Mouse (Mus musculus) left cerebral cortex, postnatal 14 days (tissue): ENCODE data around the gene Hexa. TPM values are rescaled to one million over a fixed set of nuclear protein-coding genes. Genes with fewer than 3 reads are reported as not detected.
A peak's percentile ranks its signal among the peaks of the same experiment; 100 is the strongest.

Experiments
- DNase-seq, 2 experiments: peaks; one replicate each; pipeline ENCODE4 v3.0.0; 2021 to 2022; ENCODE audit warnings: low spot score in 2 of 2, mixed read lengths in 1 of 2
- intact Hi-C: fragments of 180-260 bp; cut with DNase I; formaldehyde crosslinking; loops from one replicate; pipeline ENCODE4 v1.15.1; 2025
- long read RNA-seq, 2 experiments: library from polyadenylated mRNA; stranded (forward); transcript quantifications; one replicate each; pipeline ENCODE4 v2.0.0; 2021
- total RNA-seq, 2 experiments: library from RNA; stranded (reverse); gene quantifications; 2 replicates each; pipeline ENCODE4 v1.2.3; 2021

Gene Hexa
- 10 to 100 TPM; 40.1 to 43.3 TPM for total RNA-seq
- long read RNA-seq, experiment 1, transcript Hexa-201 (14 exons, 1,996 nt), result major isoform, 64 of 76 reads
- long read RNA-seq, experiment 1, partial matches to known transcripts, result 2 of 76 reads
- long read RNA-seq, experiment 1, other reads (novel, unspliced or antisense), result 10 of 76 reads
- long read RNA-seq, experiment 2, transcript Hexa-201 (14 exons, 1,996 nt), result major isoform, 63 of 77 reads
- long read RNA-seq, experiment 2, partial matches to known transcripts, result 2 of 77 reads
- long read RNA-seq, experiment 2, other reads (novel, unspliced or antisense), result 12 of 77 reads

GRCm38 (mm10) chr9:59539441-59540137 lies at the start of gene Hexa, which contains the start of gene Tmem202:
Gene Hexa, plus strand, starts transcription at chr9:59539540.
Gene Tmem202, minus strand, starts transcription at chr9:59539847.
- intact Hi-C loops, result no loop called here
- peak; percentile 76 to 82 for DNase-seq

GRCm38 (mm10) chr9:59508146-59508545 lies 31.2 kb upstream of the Hexa start:
- DNase-seq, result no peak

GRCm38 (mm10) chr9:59512381-59512780 lies 27.0 kb upstream of the Hexa start:
- DNase-seq, result no peak

More at GRCm38 (mm10) chr9:59508146-59508545, 31.2 kb upstream of the Hexa start:
- intact Hi-C loops, result no loop called here

DNA sequence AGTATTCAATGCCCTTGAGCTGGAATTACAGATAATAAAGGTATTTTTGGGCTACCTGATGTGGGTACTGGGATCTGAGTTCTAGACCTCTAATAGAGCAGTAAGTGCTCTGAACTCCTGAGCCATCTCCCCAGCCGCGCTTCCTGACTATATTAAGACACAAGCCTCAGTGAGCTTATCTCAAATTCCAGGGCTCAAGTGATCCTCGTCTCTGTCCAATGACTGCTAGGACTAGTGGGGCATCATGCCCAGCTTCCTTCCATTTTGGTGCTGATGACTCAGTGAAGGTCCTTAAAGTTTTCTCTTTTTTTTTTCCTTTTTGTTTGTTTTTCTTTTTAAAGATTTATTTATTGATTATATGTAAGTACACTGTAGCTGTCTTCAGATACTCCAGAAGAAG lies 24.3 kb upstream of the Hexa start:
- intact Hi-C loops, result no loop called here
- DNase-seq, result no peak

More at GRCm38 (mm10) chr9:59512381-59512780, 27.0 kb upstream of the Hexa start:
- intact Hi-C loops, result no loop called here

- intact Hi-C loops, result no loop called here
- DNase-seq, result no peak
These were observed 22.2 kb upstream of the Hexa start for GRCm38 (mm10) chr9:59517127-59517526.

DNA sequence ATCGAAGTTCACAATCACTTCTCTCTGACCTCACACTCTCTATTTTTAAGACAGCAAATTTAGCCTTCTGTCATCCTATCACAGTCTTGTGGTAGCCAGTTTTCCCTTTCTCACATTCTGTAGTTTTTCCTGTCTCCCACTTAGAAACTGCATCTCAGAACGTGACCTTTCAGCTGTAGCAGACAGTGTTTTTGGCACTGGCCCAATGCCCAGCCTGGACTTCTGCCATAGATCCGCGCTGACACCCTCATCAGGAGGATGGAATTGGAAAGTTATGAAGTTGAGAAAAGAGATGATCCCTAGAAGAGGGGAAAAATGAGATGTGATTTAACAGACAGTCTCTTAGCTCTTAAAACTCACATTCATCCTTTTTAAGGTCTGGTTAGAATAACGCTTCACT lies 20.4 kb upstream of the Hexa start:
- intact Hi-C loops, result no loop called here
- DNase-seq, result peak; percentile 65

DNA sequence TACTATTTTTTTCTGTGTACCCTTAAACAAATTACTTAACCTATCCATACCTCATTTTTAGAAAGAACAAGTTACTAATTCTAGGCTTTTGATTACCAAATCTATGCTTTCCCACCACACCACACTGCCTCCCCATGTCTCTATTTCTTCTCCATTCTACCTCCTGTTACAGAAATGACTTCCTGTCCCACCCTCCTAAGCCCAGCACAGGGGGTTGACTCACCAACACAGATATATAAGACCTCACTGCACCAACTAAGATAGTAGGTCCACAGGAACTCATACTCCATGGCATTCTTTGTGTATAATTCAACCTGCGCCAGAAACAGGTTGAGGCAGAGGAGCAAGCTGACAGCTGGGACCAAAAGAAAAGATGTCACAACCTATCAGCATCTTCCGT lies 19.9 kb upstream of the Hexa start:
- no peak for DNase-seq

DNA sequence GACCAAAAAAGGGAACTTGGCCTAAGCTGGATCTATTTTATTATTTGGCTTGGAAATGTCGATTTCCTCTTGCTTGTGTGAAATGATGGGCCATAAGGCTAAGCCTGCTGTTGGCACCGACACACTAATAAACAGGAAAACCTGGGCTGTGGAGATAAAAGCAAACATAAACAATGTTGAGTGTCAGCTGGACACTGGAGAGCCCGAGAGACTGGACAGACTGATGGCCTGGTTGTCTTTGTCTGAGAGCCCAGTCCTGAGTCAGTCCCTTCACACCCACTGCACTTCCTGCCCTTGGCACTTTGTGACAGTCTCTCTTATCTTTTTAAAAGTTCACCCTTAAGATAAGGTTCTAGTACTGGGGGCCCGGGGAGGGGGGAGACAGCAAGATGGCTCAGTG lies 16.4 kb upstream of the Hexa start:
- intact Hi-C loops, result no loop called here

More for the DNA sequence above, 19.9 kb upstream of the Hexa start:
- intact Hi-C loops, result no loop called here

DNA sequence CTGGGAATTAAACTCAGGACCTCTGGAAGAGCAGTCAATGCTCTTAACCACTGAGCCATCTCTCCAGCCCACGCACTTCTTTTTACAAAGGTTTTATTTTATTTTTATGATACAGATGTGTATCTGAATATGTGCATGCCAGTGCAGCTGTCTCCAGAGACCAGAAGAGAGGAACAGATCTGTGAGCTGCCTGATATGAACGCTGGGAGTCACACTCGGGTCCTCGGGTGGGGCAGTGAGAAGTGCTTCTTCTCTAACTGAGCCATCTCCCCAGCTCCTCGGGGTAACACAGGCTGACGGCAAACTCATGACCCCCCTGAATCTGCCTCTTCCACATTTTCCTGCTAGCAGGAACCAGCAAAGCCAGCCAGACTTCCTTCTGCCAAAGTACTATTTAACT lies 12.6 kb upstream of the Hexa start:
- intact Hi-C loops, result no loop called here
- no peak for DNase-seq

More for the DNA sequence above, 16.4 kb upstream of the Hexa start:
- DNase-seq, result no peak

DNA sequence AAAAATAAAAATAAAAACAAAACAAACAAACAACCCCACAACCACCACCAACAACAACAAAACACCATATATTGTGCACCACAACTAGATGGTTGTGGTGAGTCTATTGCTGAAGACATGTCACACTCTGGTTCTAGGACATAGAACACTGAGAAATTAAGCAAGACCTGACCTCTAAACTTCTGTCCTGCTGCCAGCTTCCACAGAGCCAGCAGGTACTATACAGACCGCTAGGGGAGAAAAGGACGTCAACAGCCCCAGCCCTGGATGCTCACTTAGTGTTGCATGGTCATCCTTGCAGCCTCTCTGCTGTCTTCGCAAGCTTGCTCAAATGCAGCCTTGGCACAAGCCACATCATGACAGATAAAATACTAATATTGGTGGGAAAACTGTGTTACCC lies 11.8 kb upstream of the Hexa start:
- intact Hi-C loops, result no loop called here
- no peak for DNase-seq

- intact Hi-C loops, result no loop called here
- no peak for DNase-seq
These were observed 11.1 kb upstream of the Hexa start for GRCm38 (mm10) chr9:59528274-59528673.

GRCm38 (mm10) chr9:59531645-59532044 lies 7.7 kb upstream of the Hexa start:
- DNase-seq, result no peak
- intact Hi-C loops, result no loop called here

DNA sequence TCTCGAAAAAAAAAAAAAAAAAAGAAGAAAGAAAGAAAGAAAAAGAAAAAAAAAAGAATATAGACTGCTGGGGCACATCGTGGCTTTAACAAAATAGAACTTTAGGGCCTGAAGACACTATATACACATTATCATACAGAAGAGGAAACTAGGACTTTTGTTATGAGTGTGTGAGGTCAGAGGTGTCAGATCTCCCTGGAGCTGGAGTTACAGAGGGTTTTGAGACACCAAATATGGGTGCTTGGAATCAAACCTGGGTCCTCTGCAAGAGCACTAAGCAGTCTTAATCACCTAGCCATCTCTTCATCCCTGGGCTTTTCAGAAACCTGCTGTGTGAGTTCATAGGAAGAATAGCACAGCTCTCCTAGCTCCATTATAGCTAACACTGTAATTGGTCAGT lies 5.9 kb upstream of the Hexa start:
- no peak for DNase-seq
- intact Hi-C loops, result no loop called here

GRCm38 (mm10) chr9:59533889-59534288 lies 5.5 kb upstream of the Hexa start:
- intact Hi-C loops, result no loop called here
- DNase-seq, result no peak

GRCm38 (mm10) chr9:59537651-59538050 lies 1.7 kb upstream of the Hexa start:
- no peak for DNase-seq
- intact Hi-C loops, result no loop called here

- no peak for DNase-seq
- intact Hi-C loops, result no loop called here
These were observed 2.3 kb downstream of the Hexa start for GRCm38 (mm10) chr9:59541617-59542016.

GRCm38 (mm10) chr9:59542766-59543324 lies 3.5 kb downstream of the Hexa start:
- intact Hi-C loops, result no loop called here
- DNase-seq, result no peak

DNA sequence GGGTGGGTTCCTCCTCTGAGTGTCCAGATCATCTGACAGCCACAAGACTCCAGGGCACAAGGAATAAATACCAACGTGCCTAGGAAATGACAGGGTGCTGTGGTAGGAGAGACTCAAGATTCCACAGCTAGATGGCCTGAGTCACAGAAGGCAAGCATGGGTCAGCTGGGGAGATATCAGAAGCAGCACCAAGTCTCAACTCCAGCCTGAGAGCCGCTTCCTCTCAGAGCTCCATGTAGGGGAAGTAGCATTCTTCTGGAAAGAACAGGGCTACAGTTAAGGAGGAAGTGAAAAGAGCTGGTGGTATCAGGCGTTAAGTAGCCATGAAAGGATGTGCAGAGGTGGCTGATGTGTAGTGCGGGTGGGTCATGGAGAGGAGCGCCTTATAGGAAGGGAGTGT lies 5.4 kb downstream of the Hexa start:
- no peak for DNase-seq
- intact Hi-C loops, result no loop called here

DNA sequence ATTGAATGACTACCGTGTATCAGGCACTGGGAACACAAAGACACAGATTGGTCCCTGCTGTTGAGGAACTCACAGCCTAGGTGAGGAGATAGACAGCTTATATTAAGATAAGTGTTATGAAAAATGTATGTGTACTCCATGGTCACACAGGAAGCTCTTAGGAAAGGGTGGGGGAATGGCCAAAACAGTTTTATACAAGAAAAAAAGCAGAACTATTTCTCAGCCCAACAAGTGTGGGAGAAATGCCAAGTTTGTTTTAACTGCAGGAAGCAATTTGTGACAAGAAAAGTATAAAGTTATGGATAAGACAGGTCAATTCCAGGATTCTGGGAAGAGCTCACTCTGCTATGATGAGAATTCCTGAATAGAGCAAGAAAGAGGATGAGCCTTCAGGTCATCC lies 8.5 kb downstream of the Hexa start:
- intact Hi-C loops, result no loop called here
- DNase-seq, result no peak

- no peak for DNase-seq
These were observed 9.7 kb downstream of the Hexa start for GRCm38 (mm10) chr9:59548961-59549487.

More at GRCm38 (mm10) chr9:59548961-59549487, 9.7 kb downstream of the Hexa start:
- intact Hi-C loops, result no loop called here
